Mouse (Mus musculus): ENCODE results near the gene Zfp704. TPM values are rescaled to one million over a fixed set of nuclear protein-coding genes. Genes with fewer than 3 reads are reported as not detected.

The Zfp704 gene
- polyA plus RNA-seq, 2 experiments from 2014 or later, result 0.83 to 1.0 TPM

- no peak for ATAC-seq
Measured at GRCm38 (mm10) chr3:9454556-9455330, 155.1 kb downstream of the Zfp704 start.

DNA sequence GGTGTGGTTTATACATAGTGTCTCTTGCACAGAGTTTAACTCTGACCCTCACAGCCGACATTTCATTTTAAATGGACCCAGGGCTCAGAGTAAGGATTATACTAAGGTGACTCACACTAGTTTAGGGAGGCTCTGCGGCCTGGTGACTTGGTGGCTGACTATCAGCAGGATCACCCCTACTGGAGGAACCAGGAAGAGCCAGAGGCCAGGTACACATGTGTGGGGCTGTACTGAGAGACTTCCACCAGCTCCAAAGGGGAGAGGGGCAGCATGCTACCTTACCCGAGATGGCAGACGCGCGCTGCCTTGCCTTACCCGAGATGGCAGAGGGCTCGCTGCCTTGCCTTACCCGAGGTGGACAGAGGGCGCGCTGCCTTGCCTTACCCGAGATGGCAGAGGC, 159.4 kb downstream of the Zfp704 start:
- no peak for ATAC-seq

- no peak for ATAC-seq
Measured at GRCm38 (mm10) chr3:9449261-9450007, 160.5 kb downstream of the Zfp704 start.

DNA sequence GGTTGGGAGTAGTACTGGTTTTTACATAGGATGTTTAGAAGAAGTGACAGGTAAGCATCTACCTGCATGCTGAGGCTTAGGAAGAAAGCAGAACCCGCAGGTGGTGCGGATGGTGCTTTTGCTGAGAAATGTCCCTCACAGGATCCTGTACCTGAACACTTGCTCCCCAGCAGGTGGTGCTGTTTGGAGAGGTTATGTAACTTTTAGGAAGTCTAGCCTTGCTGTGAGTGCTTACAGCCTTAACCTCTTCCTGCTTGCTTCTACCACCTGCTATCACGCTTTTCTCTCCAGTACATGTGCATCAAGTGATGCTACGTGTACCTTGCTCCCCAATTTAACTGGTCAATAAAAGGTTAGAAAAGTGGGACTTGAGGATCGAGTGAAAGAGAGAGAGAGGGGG, 161.3 kb downstream of the Zfp704 start:
- no peak for ATAC-seq

DNA sequence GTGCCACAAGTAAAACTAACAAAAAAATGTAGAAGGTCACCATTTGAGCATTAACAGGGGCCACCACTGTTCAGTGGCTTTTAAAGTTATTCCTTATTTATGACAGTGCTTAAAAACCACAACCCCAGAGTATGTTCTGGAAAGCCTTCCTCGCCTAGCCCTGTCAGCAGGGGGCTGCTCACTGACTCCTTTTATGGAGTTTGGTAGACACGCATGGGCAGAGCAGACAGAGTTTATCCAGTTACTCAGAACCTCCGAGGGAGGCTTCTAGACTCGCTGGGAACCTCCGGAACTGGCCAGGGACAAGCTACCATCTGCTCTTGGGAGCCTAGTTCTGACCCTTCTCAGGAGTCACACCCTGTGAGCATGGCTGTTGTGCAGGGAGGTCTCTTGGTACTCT, 165.3 kb downstream of the Zfp704 start:
- no peak for ATAC-seq

DNA sequence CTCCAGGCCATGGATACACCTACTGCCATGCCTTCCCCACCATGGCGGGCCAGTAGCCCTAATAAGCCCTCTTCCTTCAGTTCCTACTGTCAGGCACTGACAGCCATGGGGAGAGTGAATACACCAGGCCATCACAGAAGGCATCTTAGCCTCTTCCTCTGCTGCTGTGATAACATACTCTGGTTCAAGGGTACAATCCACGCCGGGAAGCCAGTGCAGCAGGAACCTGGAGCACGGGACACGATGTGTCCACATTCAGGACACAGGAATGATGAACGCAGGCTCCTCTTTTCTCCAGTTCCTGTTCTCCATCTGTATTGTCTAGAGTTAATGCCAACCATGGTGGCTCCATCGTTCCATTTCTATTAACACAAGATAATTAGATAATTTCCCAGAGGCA, 165.9 kb downstream of the Zfp704 start:
- no peak for ATAC-seq

DNA sequence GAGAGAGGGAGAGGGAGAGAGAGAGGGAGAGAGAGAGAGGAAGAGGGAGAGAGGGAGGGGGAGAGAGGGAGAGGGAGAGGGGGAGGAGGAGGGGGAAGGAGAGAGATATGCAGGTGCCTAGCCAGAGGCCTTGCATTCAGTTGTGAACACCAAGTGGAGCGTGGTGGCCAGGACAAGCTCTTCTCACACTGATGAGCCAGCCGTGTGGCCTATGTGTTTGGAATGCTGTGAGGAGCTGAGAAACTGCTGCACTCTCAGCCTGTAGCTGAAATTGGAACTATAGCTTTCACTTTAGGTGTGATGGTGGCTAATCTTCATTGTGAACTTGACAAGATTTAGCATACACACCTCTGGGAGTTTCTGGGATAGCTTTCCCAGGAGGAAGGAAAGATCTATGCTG, 166.4 kb downstream of the Zfp704 start:
- no peak for ATAC-seq

DNA sequence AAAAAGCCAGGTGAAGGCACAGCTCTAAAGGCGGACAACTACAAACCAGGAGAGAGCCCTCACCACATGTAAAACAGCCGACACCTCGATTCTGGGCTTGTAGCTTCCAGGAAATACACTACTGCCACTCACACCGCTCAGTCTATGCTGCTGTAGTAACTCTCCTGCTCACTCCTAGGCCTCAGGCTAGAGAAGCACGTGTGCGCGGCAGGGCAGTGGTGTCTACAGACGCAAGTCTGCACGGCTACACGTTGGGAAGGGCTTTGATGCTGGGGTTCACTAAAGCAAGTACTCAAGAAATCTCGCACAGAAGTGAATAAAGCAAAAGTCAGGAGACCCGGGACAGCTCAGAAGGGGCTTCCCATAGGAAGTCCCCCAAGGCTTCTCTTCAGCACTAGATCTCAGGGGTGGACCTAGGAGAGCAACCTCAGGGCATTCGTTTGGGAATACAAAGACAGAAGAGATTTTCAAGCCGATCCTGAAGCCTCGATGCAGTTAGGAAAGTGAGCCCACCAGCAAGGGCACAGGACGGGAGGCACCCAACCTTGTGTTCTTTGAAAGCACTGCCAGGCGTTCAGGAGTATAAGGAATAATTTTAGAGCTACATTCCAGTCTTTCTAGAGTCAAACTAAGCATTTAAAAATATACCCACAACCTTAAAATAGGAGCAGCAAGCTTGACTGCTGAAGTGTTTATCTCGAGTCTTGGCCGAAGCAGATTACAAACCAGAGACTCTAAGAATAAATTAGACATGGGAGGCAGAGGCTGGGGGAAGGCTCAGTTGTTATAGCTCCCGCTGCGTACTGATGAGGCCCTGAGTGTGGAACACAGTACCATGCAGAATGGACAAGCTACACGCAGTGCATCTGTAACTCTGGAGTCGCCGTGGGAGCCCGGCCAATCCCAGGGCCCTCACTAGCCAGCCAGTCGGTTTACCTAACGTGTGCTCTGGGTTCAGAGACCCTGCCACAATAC, 168.0 kb downstream of the Zfp704 start:
- ATAC-seq, result no peak

DNA sequence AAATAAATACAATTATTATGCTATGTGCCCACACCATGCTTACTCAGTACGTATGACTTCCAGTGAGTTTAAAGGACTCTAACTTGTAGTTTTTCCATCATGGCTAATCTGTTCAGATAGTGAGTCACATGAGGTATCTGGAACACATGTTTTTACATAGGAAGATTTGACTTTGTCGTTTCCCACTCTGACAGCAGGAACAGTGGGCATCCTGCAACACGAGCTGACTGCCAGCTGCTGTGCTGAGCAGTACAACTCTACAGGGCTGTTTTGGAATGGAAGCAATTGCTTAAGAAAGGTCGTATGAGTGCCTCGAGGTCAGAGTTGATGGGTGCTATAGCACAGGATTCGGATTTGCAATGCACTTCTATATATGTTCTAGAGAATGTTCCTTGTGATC, 169.4 kb downstream of the Zfp704 start:
- ATAC-seq, result no peak

GRCm38 (mm10) chr3:9439619-9440286, 170.1 kb downstream of the Zfp704 start:
- ATAC-seq, result no peak

GRCm38 (mm10) chr3:9436256-9436655, 173.6 kb downstream of the Zfp704 start:
- ATAC-seq, result no peak

- no peak for ATAC-seq
Measured at GRCm38 (mm10) chr3:9434394-9435175, 175.3 kb downstream of the Zfp704 start.

- ATAC-seq, result no peak
Measured at GRCm38 (mm10) chr3:9432796-9433526, 176.9 kb downstream of the Zfp704 start.

- no peak for ATAC-seq
Measured at GRCm38 (mm10) chr3:9432226-9432625, 177.7 kb downstream of the Zfp704 start.

- no peak for ATAC-seq
Measured at GRCm38 (mm10) chr3:9429946-9430345, 179.9 kb downstream of the Zfp704 start.

DNA sequence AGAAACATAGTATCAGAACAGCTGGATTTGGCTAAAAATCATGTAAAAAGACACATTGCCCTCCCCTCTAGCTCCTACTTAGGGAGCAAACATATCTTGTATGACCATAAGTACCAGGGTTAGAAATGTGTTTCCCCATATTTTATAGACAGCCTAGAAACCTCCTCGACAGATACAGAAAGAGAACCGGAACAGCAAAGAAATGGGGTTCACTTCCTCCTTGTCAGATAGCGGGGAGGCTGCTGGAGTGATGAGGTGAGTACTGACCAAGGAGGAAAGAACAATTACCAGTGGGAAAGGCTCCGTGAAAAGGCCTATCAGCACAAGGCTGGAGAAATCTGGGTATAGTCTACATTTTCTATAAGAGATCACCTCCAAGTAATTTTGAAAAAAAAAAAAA, 182.1 kb downstream of the Zfp704 start:
- no peak for ATAC-seq

GRCm38 (mm10) chr3:9425661-9426060, 184.2 kb downstream of the Zfp704 start:
- no peak for ATAC-seq

DNA sequence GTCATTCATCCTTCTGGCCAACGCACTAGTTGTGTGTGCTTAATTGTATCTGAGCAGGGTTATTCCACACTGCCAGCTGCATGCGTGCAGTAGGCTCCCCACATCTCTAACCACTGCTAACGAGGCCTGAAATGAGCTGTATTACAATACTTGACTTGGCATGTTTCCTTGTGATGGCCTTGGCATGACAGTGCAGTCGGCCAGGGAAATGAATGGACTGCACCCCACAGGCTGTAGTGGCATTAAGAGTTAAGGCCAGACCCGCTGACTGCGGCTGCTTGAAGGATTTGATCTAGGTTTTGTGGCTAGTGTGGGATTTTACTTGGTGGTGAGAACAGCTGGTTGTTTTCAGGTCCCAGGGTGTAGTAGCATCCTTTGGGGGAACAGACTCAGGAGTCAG, 185.2 kb downstream of the Zfp704 start:
- ATAC-seq, result no peak

DNA sequence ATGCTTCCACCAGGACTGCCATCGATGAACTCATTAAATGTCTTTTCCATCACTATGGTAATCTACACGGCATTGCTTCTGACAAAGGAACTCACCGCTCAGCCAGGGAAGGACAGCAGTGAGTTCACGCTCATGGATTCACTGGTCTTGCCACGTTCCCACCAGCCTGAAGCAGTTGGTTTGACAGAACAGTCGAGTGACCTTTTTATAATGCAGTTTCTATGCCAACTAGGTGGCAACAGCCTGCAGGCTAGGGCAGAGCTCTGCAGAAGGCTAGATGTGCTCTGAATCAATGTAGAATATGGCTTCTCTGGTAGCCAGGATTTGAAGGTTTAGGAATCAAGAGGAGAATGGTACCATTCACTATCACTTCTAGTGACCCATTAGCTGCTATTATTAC, 186.2 kb downstream of the Zfp704 start:
- ATAC-seq, result no peak

DNA sequence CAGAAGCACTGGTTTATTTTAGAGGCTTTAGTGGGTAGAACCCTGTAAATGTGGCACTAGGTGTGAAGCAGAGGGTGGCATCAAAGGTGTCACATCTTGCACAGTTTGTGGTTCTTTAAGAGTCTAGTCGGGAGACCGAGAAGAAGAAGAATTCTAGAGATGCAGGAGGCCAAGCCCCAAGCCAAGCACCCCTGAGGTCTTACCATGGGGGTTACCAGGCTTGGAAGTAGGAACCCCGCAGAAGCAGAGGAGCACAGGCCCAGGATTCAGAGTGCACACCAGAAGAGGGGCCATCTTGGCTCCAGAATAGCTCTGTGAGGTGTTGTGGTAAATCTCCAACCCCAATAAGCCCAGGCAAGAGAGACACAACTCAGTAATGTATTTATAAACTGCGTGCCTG, 201.0 kb downstream of the Zfp704 start:
- ATAC-seq, result no peak

DNA sequence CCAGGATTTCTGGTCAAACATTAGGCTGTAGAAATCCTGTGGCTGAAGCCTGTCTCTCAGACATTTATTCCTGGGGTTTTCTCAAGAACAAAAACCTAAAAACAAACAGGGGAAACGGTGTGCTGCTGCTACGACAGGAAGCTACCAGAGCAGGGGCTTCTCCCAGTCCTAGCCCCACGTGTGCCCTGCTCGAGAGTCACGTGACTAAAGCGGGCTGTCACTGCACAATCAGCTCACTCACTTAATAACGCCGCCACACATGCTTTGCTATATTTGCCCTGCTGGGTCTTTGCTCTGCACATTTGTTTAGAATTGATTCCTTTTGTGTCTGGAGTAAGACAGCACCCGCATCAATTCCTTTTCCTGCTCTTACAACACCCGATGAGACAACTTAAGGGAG, 202.1 kb downstream of the Zfp704 start:
- no peak for ATAC-seq

Data from activated CD4-positive, CD25-positive, alpha-beta regulatory T cell, adult 4 months (primary cell).